Mouse (Mus musculus) bone marrow macrophage, adult 2 months (primary cell): Measurements from ENCODE around the gene S100a8.

Experiments used
- CTCF ChIP-seq: IDR thresholded peaks from 2 replicates; pipeline ENCODE4 v1.5.1; 2012; ENCODE audit warnings: low read depth, mild to moderate bottlenecking, low read length, moderate library complexity
- POLR2A ChIP-seq: IDR thresholded peaks from 2 replicates; pipeline ENCODE4 v1.6.1; 2012; ENCODE audit warnings: mild to moderate bottlenecking, low read depth, low read length, borderline replicate concordance

- no peak for TF ChIP-seq POLR2A
- TF ChIP-seq CTCF = no peak
Measured at GRCm38 (mm10) chr3:90625496-90625895, 43.3 kb upstream of the S100a8 start.
